Mouse (Mus musculus) MEL (cell line): ENCODE measurements around the gene Lrrc25. TPM values are rescaled to one million over a fixed set of nuclear protein-coding genes. Genes with fewer than 3 reads are reported as not detected.
A peak's percentile ranks its signal among the peaks of the same experiment; 100 is the strongest.

Experiments
- DNase-seq: peaks from one replicate; pipeline ENCODE4 v3.0.0; 2011; ENCODE audit warnings: low read depth, low spot score
- H3K27ac ChIP-seq: 2 replicates; pipeline ENCODE4 v1.5.1; 2012; ENCODE audit warnings: low read depth, mild to moderate bottlenecking, control low read depth, low read length, moderate library complexity; ENCODE audit not compliant: control insufficient read depth
- H3K27me3 ChIP-seq, 2 experiments: fragments of 150-350 bp in 1 of 2; sonication (generic) in 1 of 2; 2 replicates each; pipeline ENCODE4 v1.6.1; 2012; ENCODE audit warnings: low read length in 2 of 2, mild to moderate bottlenecking in 2 of 2, improper control_type of control experiment in 1 of 2, moderate library complexity in 1 of 2; ENCODE audit not compliant: insufficient read depth in 2 of 2, control insufficient read depth in 1 of 2
- H3K36me3 ChIP-seq, 2 experiments: 2 replicates each; pipeline ENCODE4 v1.6.1; 2012 to 2014; ENCODE audit warnings: low read length in 2 of 2, improper control_type of control experiment in 1 of 2, inconsistent platforms in 1 of 2, mild to moderate bottlenecking in 1 of 2; ENCODE audit not compliant: insufficient read depth in 2 of 2, control insufficient read depth in 1 of 2
- H3K4me1 ChIP-seq, 2 experiments: fragments of 150-350 bp in 1 of 2; sonication (generic) in 1 of 2; 2 replicates each; pipeline ENCODE4 v1.6.1; 2012; ENCODE audit warnings: low read length in 2 of 2, improper control_type of control experiment in 1 of 2, mild to moderate bottlenecking in 1 of 2; ENCODE audit not compliant: insufficient read depth in 2 of 2, control insufficient read depth in 1 of 2
- H3K4me3 ChIP-seq, 2 experiments: fragments of 150-350 bp in 1 of 2; sonication (generic) in 1 of 2; 2 replicates each; pipeline ENCODE4 v1.5.1; 2012; ENCODE audit warnings: low read depth in 2 of 2, low read length in 2 of 2, mild to moderate bottlenecking in 2 of 2, moderate library complexity in 2 of 2, control low read depth in 1 of 2, improper control_type of control experiment in 1 of 2; ENCODE audit not compliant: control insufficient read depth in 1 of 2, insufficient read depth in 1 of 2
- H3K79me2 ChIP-seq: 2 replicates; pipeline ENCODE4 v1.6.1; 2012; ENCODE audit warnings: mild to moderate bottlenecking, low read length, moderate library complexity; ENCODE audit not compliant: control insufficient read depth, poor library complexity, insufficient read depth
- H3K9ac ChIP-seq: 2 replicates; pipeline ENCODE4 v1.6.1; 2012; ENCODE audit warnings: low read depth, mild to moderate bottlenecking, control low read depth, low read length, moderate library complexity; ENCODE audit not compliant: control insufficient read depth, poor library complexity, severe bottlenecking
- H3K9me3 ChIP-seq: fragments of 150-350 bp; sonication (generic); replicated peaks from 2 replicates; pipeline ENCODE4 v1.6.1; 2012; ENCODE audit warnings: mild to moderate bottlenecking, low read length, improper control_type of control experiment, moderate library complexity; ENCODE audit not compliant: insufficient read depth
- CHD1 ChIP-seq: IDR thresholded peaks from 2 replicates; pipeline ENCODE4 v1.6.1; 2012; ENCODE audit warnings: low read depth, mild to moderate bottlenecking, inconsistent platforms, low read length, improper control_type of control experiment
- CHD2 ChIP-seq: IDR thresholded peaks from 2 replicates; pipeline ENCODE4 v1.6.1; 2011; ENCODE audit warnings: low read length, improper control_type of control experiment
- CTCF ChIP-seq, 3 experiments: IDR thresholded peaks in 2 of 3; conservative IDR thresholded peaks in 1 of 3; 2 replicates each; pipeline ENCODE4 v1.5.1; 2011 to 2012; ENCODE audit warnings: low read length in 3 of 3, low read depth in 2 of 3, mild to moderate bottlenecking in 2 of 3, improper control_type of control experiment in 1 of 3, inconsistent platforms in 1 of 3, mixed read lengths in 1 of 3, moderate library complexity in 1 of 3; ENCODE audit not compliant: control insufficient read depth in 1 of 3, insufficient read depth in 1 of 3, poor library complexity in 1 of 3, severe bottlenecking in 1 of 3
- E2F4 ChIP-seq: IDR thresholded peaks from 2 replicates; pipeline ENCODE4 v1.6.1; 2011; ENCODE audit warnings: low read depth, low read length, improper control_type of control experiment, borderline replicate concordance
- ELF1 ChIP-seq: IDR thresholded peaks from 2 replicates; pipeline ENCODE4 v1.6.1; 2014; ENCODE audit warnings: low read depth, mild to moderate bottlenecking, inconsistent platforms, low read length, improper control_type of control experiment, moderate library complexity
- ETS1 ChIP-seq: IDR thresholded peaks from 2 replicates; pipeline ENCODE4 v1.6.1; 2012; ENCODE audit warnings: low read depth, mild to moderate bottlenecking, inconsistent platforms, low read length, improper control_type of control experiment, moderate library complexity
- GABPA ChIP-seq: IDR thresholded peaks from 2 replicates; pipeline ENCODE4 v1.6.1; 2012; ENCODE audit warnings: low read depth, mild to moderate bottlenecking, inconsistent platforms, low read length, improper control_type of control experiment, moderate library complexity
- GATA1 ChIP-seq: IDR thresholded peaks from 2 replicates; pipeline ENCODE4 v1.6.1; 2011; ENCODE audit warnings: low read depth, low read length, improper control_type of control experiment
- HCFC1 ChIP-seq: IDR thresholded peaks from 2 replicates; pipeline ENCODE4 v1.6.1; 2012; ENCODE audit warnings: low read depth, mild to moderate bottlenecking, inconsistent platforms, low read length, improper control_type of control experiment, moderate library complexity
- KAT2A ChIP-seq: conservative IDR thresholded peaks from 2 replicates; pipeline ENCODE4 v1.6.1; 2012; ENCODE audit warnings: low read depth, low read length, improper control_type of control experiment, inconsistent platforms
- MAFK ChIP-seq: IDR thresholded peaks from 2 replicates; pipeline ENCODE4 v1.6.1; 2011; ENCODE audit warnings: low read depth, mild to moderate bottlenecking, low read length, improper control_type of control experiment, borderline replicate concordance
- MAX ChIP-seq: IDR thresholded peaks from 2 replicates; pipeline ENCODE4 v1.6.1; 2011; ENCODE audit warnings: low read length, improper control_type of control experiment
- MAZ ChIP-seq: IDR thresholded peaks from 2 replicates; pipeline ENCODE4 v1.6.1; 2012; ENCODE audit warnings: low read depth, mild to moderate bottlenecking, inconsistent platforms, low read length, improper control_type of control experiment
- MEF2A ChIP-seq: IDR thresholded peaks from 2 replicates; pipeline ENCODE4 v1.6.1; 2014; ENCODE audit warnings: low read depth, mild to moderate bottlenecking, inconsistent platforms, low read length, improper control_type of control experiment; ENCODE audit not compliant: poor library complexity, insufficient replicate concordance, severe bottlenecking; ENCODE audit errors: extremely low read depth
- MXI1 ChIP-seq: IDR thresholded peaks from 2 replicates; pipeline ENCODE4 v1.6.1; 2011; ENCODE audit warnings: mild to moderate bottlenecking, low read depth, low read length, improper control_type of control experiment
- MYC ChIP-seq: IDR thresholded peaks from 2 replicates; pipeline ENCODE4 v1.6.1; 2011; ENCODE audit warnings: low read depth, mild to moderate bottlenecking, low read length, improper control_type of control experiment, moderate library complexity
- NELFE ChIP-seq: IDR thresholded peaks from 2 replicates; pipeline ENCODE4 v1.6.1; 2011; ENCODE audit warnings: low read depth, low read length, improper control_type of control experiment
- NRF1 ChIP-seq: IDR thresholded peaks from 2 replicates; pipeline ENCODE4 v1.6.1; 2014; ENCODE audit warnings: low read depth, mild to moderate bottlenecking, inconsistent platforms, low read length, improper control_type of control experiment, moderate library complexity; ENCODE audit not compliant: poor library complexity, insufficient read depth, severe bottlenecking
- POLR2AphosphoS5 ChIP-seq: IDR thresholded peaks from 2 replicates; pipeline ENCODE4 v1.6.1; 2012; ENCODE audit warnings: low read depth, borderline replicate concordance, mild to moderate bottlenecking, inconsistent platforms, low read length, moderate library complexity, mixed read lengths
- RCOR1 ChIP-seq: IDR thresholded peaks from 2 replicates; pipeline ENCODE4 v1.6.1; 2012; ENCODE audit warnings: low read depth, mild to moderate bottlenecking, inconsistent platforms, low read length, improper control_type of control experiment
- SIN3A ChIP-seq: IDR thresholded peaks from 2 replicates; pipeline ENCODE4 v1.6.1; 2012; ENCODE audit warnings: low read length, improper control_type of control experiment, inconsistent platforms
- TAL1 ChIP-seq: IDR thresholded peaks from 2 replicates; pipeline ENCODE4 v1.6.1; 2012; ENCODE audit warnings: mild to moderate bottlenecking, inconsistent platforms, low read length, moderate library complexity, mixed read lengths
- TBP ChIP-seq: IDR thresholded peaks from 2 replicates; pipeline ENCODE4 v1.8.0; 2011; ENCODE audit warnings: low read depth, low read length, improper control_type of control experiment
- TCF12 ChIP-seq: IDR thresholded peaks from 2 replicates; pipeline ENCODE4 v1.6.1; 2014; ENCODE audit warnings: low read depth, mild to moderate bottlenecking, inconsistent platforms, low read length, improper control_type of control experiment, moderate library complexity
- UBTF ChIP-seq: IDR thresholded peaks from 2 replicates; pipeline ENCODE4 v1.6.1; 2012; ENCODE audit warnings: low read depth, mild to moderate bottlenecking, inconsistent platforms, low read length, improper control_type of control experiment, moderate library complexity, borderline replicate concordance; ENCODE audit not compliant: insufficient read depth
- USF1 ChIP-seq: IDR thresholded peaks from 2 replicates; pipeline ENCODE4 v1.6.1; 2014; ENCODE audit warnings: low read depth, mild to moderate bottlenecking, inconsistent platforms, low read length, improper control_type of control experiment, moderate library complexity
- USF2 ChIP-seq, 2 experiments: IDR thresholded peaks; 2 replicates each; pipeline ENCODE4 v1.6.1; 2011 to 2012; ENCODE audit warnings: improper control_type of control experiment in 2 of 2, low read length in 2 of 2, borderline replicate concordance in 1 of 2, inconsistent platforms in 1 of 2, low read depth in 1 of 2, mild to moderate bottlenecking in 1 of 2; ENCODE audit not compliant: insufficient read depth in 1 of 2
- ZC3H11A ChIP-seq: IDR thresholded peaks from 2 replicates; pipeline ENCODE4 v1.6.1; 2012; ENCODE audit warnings: low read depth, mild to moderate bottlenecking, inconsistent platforms, low read length, improper control_type of control experiment
- ZMIZ1 ChIP-seq: IDR thresholded peaks from 2 replicates; pipeline ENCODE4 v1.6.1; 2012; ENCODE audit warnings: low read depth, mild to moderate bottlenecking, inconsistent platforms, low read length, improper control_type of control experiment, moderate library complexity
- ZNF384 ChIP-seq: IDR thresholded peaks from 2 replicates; pipeline ENCODE4 v1.6.1; 2012; ENCODE audit warnings: low read depth, mild to moderate bottlenecking, inconsistent platforms, low read length, improper control_type of control experiment
- polyA plus RNA-seq, 2 experiments: library from polyadenylated mRNA; stranded (reverse) in 1 of 2; unstranded in 1 of 2; fragments of >175 nt in 1 of 2; fragments of >200 nt in 1 of 2; gene quantifications; 2 replicates each; pipeline versions ENCODE4 v1.2.1 to v1.2.4; 2012; ENCODE audit warnings: low replicate concordance in 2 of 2, low read depth in 1 of 2; ENCODE audit not compliant: insufficient read length in 2 of 2, insufficient read depth in 1 of 2, missing spikeins in 1 of 2
- total RNA-seq: library from RNA; depleted of rRNA; stranded (reverse); fragments of 300-350 nt; gene quantifications from 2 replicates; pipeline ENCODE4 v1.2.3, GENCODE M21; 2012

Gene Lrrc25
- total and polyA plus RNA-seq, 3 experiments = 0.39 to 1.1 TPM; not detected in 1

- Histone ChIP-seq H3K79me2 (no peaks in the 10 kb centered on the region), H3K4me1 (peaks cover 9 to 30% of the 10 kb centered on the region in 2 experiments), H3K27ac (no peak overlapping the region)
- TF ChIP-seq HCFC1 (no peak), UBTF (no peak), KAT2A (no peak), POLR2AphosphoS5 (no peak), TAL1 (no peak), NELFE (no peak), MAZ (no peak), CHD1 (no peak), MYC (no peak), MXI1 (no peak), USF1 (no peak), MAFK (no peak), GATA1 (no peak), GABPA (no peak), ZMIZ1 (no peak), E2F4 (no peak), TBP (no peak), MAX (no peak)
- TF ChIP-seq, all 39 proteins: peak for 0
- H3K27me3 ChIP-seq = no peaks in the 10 kb centered on the region
- DNase-seq = no peak
- no peak overlapping the region for H3K4me3 ChIP-seq
- H3K9ac ChIP-seq = peak overlapping the region; percentile 24; the same call in 1 of the 2 replicates
- no peaks in the 10 kb centered on the region for H3K9me3 ChIP-seq
- H3K36me3 ChIP-seq = peaks cover 0 to 24% of the 10 kb centered on the region in 2 experiments; a peak in 2 of 4 replicates
These were observed 30.8 kb downstream of the Lrrc25 start for GRCm38 (mm10) chr8:70646775-70647174.

DNA sequence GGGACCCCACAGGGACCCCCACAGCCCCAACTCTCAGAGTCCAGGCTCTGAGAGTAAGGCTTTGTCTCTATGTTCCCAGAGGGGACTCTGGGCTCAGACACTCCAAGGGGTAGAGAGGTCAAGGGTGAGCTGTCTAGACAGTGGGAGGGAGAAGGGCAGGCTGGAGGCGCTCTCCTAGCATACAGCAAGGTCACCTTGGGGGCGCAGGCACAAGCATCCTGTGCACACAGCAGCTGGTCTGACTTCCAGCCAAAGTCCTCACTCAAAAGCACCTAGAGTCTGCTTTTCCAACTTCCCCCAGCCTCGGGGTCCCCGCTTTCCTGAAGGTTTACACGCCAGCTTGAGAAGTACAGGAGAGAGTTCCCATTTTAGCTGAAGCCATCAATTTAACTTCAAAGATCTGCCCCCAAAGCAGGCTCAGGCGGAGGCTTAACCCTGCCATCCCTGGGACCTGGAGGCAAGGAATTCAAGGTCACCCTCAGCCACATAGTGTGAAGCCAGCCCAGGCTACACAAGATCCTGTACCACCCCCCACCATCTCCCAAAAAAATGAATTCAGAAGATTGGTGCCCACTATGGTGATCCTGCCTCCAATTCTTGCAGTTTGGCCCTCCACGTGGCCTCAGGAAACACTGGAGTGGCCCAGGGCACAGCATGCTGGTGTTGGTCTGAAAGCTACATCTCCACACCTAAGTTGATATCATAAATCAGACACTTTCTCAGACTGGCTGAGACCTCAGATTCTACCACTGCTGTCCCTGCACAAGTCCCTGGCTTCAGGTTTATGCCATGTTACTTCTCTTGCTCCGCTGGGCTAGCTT, 31.6 kb downstream of the Lrrc25 start:
- Histone ChIP-seq H3K27ac (no peak overlapping the region), H3K36me3 (peaks cover 2 to 24% of the 10 kb centered on the region in 2 experiments; a peak in 3 of 4 replicates), H3K79me2 (no peaks in the 10 kb centered on the region), H3K4me1 (peaks cover 9 to 30% of the 10 kb centered on the region in 2 experiments), H3K27me3 (no peaks in the 10 kb centered on the region), H3K9ac (no peak overlapping the region), H3K4me3 (no peak overlapping the region), H3K9me3 (no peaks in the 10 kb centered on the region)
- TF ChIP-seq SIN3A (no peak), ZNF384 (no peak), CTCF (IDR thresholded peaks at IDR 0.05 in 2 of 3, conservative IDR thresholded peaks at IDR 0.05 in 1 of 3; ENCODE audit: control insufficient read depth in 1 of 3, insufficient read depth in 1 of 3, low read depth in 2 of 3, low read length in 3 of 3, poor library complexity in 1 of 3, severe bottlenecking in 1 of 3) (no peak), ELF1 (no peak), GABPA (no peak), KAT2A (no peak), NRF1 (no peak), USF1 (no peak), MAX (no peak), ETS1 (no peak), TCF12 (no peak), ZC3H11A (no peak), CHD2 (no peak), HCFC1 (no peak), USF2 (IDR thresholded peaks at IDR 0.05; ENCODE audit: borderline replicate concordance in 1 of 2, insufficient read depth in 1 of 2, low read depth in 1 of 2, low read length in 2 of 2) (no peak), MXI1 (no peak), MEF2A (no peak), ZMIZ1 (no peak), RCOR1 (no peak)
- no peak for DNase-seq
